Mouse (Mus musculus) kidney, postnatal 0 days (tissue): ENCODE results near the gene Ghrhr. TPM values are rescaled to one million over a fixed set of nuclear protein-coding genes. Genes with fewer than 3 reads are reported as not detected.

Source experiments
- ATAC-seq: fragments of 200-750 bp; cut with Nextera tagmentation; replicated peaks from 2 replicates; pipeline ENCODE4 v1.8.0; 2017; ENCODE audit warnings: low read depth, moderate number of reproducible peaks, moderate TSS enrichment, moderate library complexity; ENCODE audit not compliant: low FRiP score
- DNase-seq: peaks from one replicate; pipeline ENCODE4 v3.0.0-alpha.2; 2016; ENCODE audit warnings: low spot score
- H3K27ac ChIP-seq: fragments of 300-500 bp; sonication (generic); 2 replicates; pipeline ENCODE4 v1.5.1; 2014; ENCODE audit warnings: mild to moderate bottlenecking
- H3K27me3 ChIP-seq: fragments of 300-500 bp; sonication (generic); 2 replicates; pipeline ENCODE4 v1.6.1; 2014; ENCODE audit warnings: low read length, mixed read lengths; ENCODE audit not compliant: insufficient read depth
- H3K36me3 ChIP-seq: fragments of 300-500 bp; sonication (generic); 2 replicates; pipeline ENCODE4 v1.6.1; 2014; ENCODE audit warnings: low read length, mixed read lengths; ENCODE audit not compliant: insufficient read depth
- H3K4me1 ChIP-seq: fragments of 300-500 bp; sonication (generic); replicated peaks from 2 replicates; pipeline ENCODE4 v1.6.1; 2014; ENCODE audit warnings: antibody characterized with exemption, low read length, mixed read lengths; ENCODE audit not compliant: insufficient read depth
- H3K4me2 ChIP-seq: fragments of 300-500 bp; sonication (generic); 2 replicates; pipeline ENCODE4 v1.6.1; 2014; ENCODE audit warnings: mild to moderate bottlenecking, low read length, moderate library complexity, mixed read lengths
- H3K4me3 ChIP-seq: fragments of 300-500 bp; sonication (generic); replicated peaks from 2 replicates; pipeline ENCODE4 v1.5.1; 2014; ENCODE audit warnings: low read depth, low read length
- H3K9ac ChIP-seq: fragments of 300-500 bp; sonication (generic); 2 replicates; pipeline ENCODE4 v1.6.1; 2014; ENCODE audit warnings: low read depth, low read length
- H3K9me3 ChIP-seq: fragments of 300-500 bp; sonication (generic); replicated peaks from 2 replicates; pipeline ENCODE4 v1.6.1; 2016; ENCODE audit warnings: low read length, inconsistent platforms, mixed read lengths
- CTCF ChIP-seq: IDR thresholded peaks from 2 replicates; pipeline ENCODE4 v1.5.1; 2016; ENCODE audit warnings: antibody characterized with exemption, low read depth, mild to moderate bottlenecking, moderate library complexity
- WGBS: fragments of 180-500 bp; shearing (Covaris S2); extraction: QIAGEN DNeasy Blood & Tissue Kit; methylation state at CpG from one replicate; pipeline ENCODE4 v1.1.7; 2014; 5-methylcytosine and 5-hydroxymethylcytosine counted together
- polyA plus RNA-seq: library from polyadenylated mRNA; unstranded; fragments of >200 nt; fragmentation: Nextera tagmentation; extraction: Ambion mirVana; gene quantifications from 2 replicates; pipeline ENCODE4 v1.2.1, GENCODE M21; 2015

Ghrhr gene
- polyA plus RNA-seq, 1 experiment from 2014 or later = 0.59 TPM

DNA sequence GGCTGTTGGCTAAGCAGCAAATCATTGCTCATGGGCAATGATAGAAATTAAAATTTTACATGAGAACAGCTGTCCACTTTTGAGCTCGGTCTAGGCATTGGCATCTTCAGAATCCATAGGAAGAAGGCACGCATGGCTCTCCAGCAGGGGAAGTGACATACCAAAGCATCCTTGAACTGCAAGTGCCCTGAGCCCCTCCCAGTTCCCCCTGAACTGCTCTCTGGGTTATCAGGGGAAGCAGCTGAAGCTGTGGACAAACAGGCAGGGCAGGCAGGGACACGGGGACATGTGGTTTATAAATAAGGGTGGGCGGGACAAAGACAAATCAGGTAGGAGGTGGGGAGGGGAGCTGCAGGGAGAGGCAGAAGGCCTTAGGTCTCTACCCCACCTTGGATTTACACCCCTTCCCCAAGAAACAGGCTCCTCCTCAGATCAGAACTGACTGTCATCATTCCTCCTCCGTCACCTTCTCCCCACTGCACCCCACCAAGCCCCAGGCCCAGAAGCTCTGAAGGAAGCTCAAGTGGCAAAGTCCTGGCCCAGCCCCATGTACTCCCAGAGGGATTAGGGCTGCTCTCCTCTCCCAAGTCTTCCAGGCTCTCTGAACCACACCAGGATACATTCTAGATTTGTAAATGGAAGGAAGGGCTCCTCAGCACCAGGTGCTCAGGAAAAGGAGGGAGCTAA, 19.9 kb upstream of the Ghrhr start:
- H3K27me3 ChIP-seq = no peaks in the 10 kb centered on the region
- ATAC-seq (no peak), DNase-seq (no peak)
- H3K4me1 ChIP-seq = no peaks in the 10 kb centered on the region
- 54% methylated on average over 5 of the region's 5 CpGs for WGBS
- no peak for TF ChIP-seq CTCF
- no peak overlapping the region for H3K4me3 ChIP-seq
- no peaks in the 10 kb centered on the region for H3K36me3 ChIP-seq
- H3K27ac ChIP-seq = no peak overlapping the region
- no peak overlapping the region for H3K4me2 ChIP-seq
- no peak overlapping the region for H3K9ac ChIP-seq
- no peaks in the 10 kb centered on the region for H3K9me3 ChIP-seq

GRCm38 (mm10) chr6:55356976-55357635, 19.0 kb upstream of the Ghrhr start:
- WGBS = 72% methylated on average over 5 of the region's 5 CpGs
- no peak overlapping the region for H3K9ac ChIP-seq
- no peak for DNase-seq

GRCm38 (mm10) chr6:55357636-55358031, 18.5 kb upstream of the Ghrhr start:
- peak; percentile 34 for DNase-seq
- TF ChIP-seq CTCF = no peak
- H3K4me2 ChIP-seq = no peak overlapping the region
- H3K4me1 ChIP-seq = no peaks in the 10 kb centered on the region
- no peak overlapping the region for H3K9ac ChIP-seq
- peak; percentile 88 for ATAC-seq
- H3K27ac ChIP-seq = peak overlapping the region; percentile 67; the same call in 1 of the 2 replicates
- WGBS = 44% methylated on average over 6 of the region's 6 CpGs
- H3K9me3 ChIP-seq = no peaks in the 10 kb centered on the region
- H3K4me3 ChIP-seq = no peak overlapping the region
- no peaks in the 10 kb centered on the region for H3K27me3 ChIP-seq
- no peaks in the 10 kb centered on the region for H3K36me3 ChIP-seq

More at GRCm38 (mm10) chr6:55356976-55357635, 19.0 kb upstream of the Ghrhr start:
- no peak for ATAC-seq
- Histone ChIP-seq H3K27ac (peak overlapping the region; percentile 67), H3K4me2 (no peak overlapping the region), H3K4me1 (no peaks in the 10 kb centered on the region), H3K27me3 (no peaks in the 10 kb centered on the region), H3K9me3 (no peaks in the 10 kb centered on the region), H3K4me3 (no peak overlapping the region), H3K36me3 (no peaks in the 10 kb centered on the region)
- no peak for TF ChIP-seq CTCF

DNA sequence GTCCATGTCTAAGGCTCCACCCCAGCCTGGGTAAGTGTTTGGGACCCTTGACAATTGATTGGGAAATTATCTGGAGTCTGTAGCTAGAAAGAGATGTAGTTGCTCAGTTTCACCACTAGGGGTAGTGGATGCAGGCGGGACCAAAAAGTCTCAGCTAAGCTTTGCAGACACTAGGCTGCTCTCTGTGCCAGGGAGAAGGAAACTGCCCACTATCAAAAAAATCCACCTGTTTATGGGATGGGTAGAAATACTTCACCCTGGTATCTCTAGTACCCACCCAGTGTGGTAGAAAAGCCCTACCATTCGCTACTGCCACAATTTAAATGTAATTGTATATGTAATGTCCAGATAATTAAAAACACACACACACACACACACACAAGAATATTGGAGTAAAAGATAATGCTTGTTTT, 17.4 kb upstream of the Ghrhr start:
- H3K27ac ChIP-seq = no peak overlapping the region
- H3K4me2 ChIP-seq = no peak overlapping the region
- no peaks in the 10 kb centered on the region for H3K36me3 ChIP-seq
- no peak for ATAC-seq
- WGBS = 41% methylated on average over 2 of the region's 2 CpGs
- H3K27me3 ChIP-seq = no peaks in the 10 kb centered on the region
- H3K4me3 ChIP-seq = no peak overlapping the region
- H3K9me3 ChIP-seq = no peaks in the 10 kb centered on the region
- H3K9ac ChIP-seq = no peak overlapping the region
- TF ChIP-seq CTCF = peak; percentile 78
- peak; percentile 69 for DNase-seq
- H3K4me1 ChIP-seq = no peaks in the 10 kb centered on the region

GRCm38 (mm10) chr6:55362663-55363062, 13.4 kb upstream of the Ghrhr start:
- Histone ChIP-seq H3K4me2 (no peak overlapping the region), H3K27me3 (no peaks in the 10 kb centered on the region), H3K4me1 (no peaks in the 10 kb centered on the region), H3K27ac (no peak overlapping the region), H3K4me3 (no peak overlapping the region), H3K9me3 (no peaks in the 10 kb centered on the region), H3K36me3 (no peaks in the 10 kb centered on the region), H3K9ac (no peak overlapping the region)
- ATAC-seq (no peak), DNase-seq (no peak)
- TF ChIP-seq CTCF = no peak
- WGBS = 88% methylated on average over 1 of the region's 1 CpGs

DNA sequence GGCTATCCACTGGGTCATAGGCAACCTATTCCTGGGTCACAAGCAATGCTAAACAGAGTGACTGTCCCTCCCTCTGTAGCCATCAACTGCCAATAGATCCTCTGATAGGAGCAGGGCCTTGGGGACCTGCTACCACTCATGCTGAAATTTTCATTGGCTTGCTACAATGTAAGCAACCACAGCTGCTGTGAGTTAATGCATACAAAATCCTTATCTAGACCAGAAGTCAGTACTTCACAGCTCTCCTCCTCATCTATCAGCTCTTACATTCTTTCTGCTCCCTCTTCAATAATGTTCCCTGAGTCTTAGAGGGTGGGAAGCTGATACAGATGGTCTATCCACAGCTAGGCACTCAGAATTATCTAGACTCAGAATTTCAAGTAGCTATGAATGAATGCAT, 9.0 kb upstream of the Ghrhr start:
- Histone ChIP-seq H3K4me3 (no peak overlapping the region), H3K4me1 (no peaks in the 10 kb centered on the region), H3K36me3 (no peaks in the 10 kb centered on the region), H3K9me3 (no peaks in the 10 kb centered on the region), H3K27ac (no peak overlapping the region), H3K4me2 (no peak overlapping the region), H3K9ac (no peak overlapping the region), H3K27me3 (no peaks in the 10 kb centered on the region)
- no peak for DNase-seq
- TF ChIP-seq CTCF = no peak
- no peak for ATAC-seq
